Mouse (Mus musculus) liver, embryonic 14 days (tissue): ENCODE results near the gene Cnga3. TPM values are rescaled to one million over a fixed set of nuclear protein-coding genes. Genes with fewer than 3 reads are reported as not detected.

ENCODE experiments used
- polyA plus RNA-seq: library from polyadenylated mRNA; depleted of rRNA; stranded (reverse); fragments of >200 nt; gene quantifications from 2 replicates; pipeline ENCODE4 v1.2.3, GENCODE M21; 2012; rRNA removed

The Cnga3 gene
- not detected in 2 replicates for polyA plus RNA-seq

DNA sequence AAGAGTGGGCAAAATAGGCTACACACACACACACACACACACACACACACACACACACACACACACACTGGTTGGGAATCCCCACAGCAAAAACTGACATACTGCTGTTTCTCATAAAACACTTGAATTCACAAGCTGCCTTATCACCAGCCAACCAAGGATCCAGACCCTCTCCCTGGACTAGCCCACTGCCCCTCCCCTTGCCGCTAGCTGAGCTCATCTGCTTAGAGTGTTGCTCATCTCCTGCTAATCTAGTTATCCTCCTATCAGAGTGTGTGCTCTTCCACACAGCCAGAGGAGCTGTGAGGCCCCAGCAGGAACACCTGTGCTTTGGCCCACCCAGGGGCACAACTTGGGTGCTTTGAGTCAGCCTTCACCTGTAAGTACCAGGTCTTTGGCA lies at the start of gene Cnga3:
TSS of gene Cnga3 (plus strand) at position 291 of the 400 bp plus-strand sequence.

DNA sequence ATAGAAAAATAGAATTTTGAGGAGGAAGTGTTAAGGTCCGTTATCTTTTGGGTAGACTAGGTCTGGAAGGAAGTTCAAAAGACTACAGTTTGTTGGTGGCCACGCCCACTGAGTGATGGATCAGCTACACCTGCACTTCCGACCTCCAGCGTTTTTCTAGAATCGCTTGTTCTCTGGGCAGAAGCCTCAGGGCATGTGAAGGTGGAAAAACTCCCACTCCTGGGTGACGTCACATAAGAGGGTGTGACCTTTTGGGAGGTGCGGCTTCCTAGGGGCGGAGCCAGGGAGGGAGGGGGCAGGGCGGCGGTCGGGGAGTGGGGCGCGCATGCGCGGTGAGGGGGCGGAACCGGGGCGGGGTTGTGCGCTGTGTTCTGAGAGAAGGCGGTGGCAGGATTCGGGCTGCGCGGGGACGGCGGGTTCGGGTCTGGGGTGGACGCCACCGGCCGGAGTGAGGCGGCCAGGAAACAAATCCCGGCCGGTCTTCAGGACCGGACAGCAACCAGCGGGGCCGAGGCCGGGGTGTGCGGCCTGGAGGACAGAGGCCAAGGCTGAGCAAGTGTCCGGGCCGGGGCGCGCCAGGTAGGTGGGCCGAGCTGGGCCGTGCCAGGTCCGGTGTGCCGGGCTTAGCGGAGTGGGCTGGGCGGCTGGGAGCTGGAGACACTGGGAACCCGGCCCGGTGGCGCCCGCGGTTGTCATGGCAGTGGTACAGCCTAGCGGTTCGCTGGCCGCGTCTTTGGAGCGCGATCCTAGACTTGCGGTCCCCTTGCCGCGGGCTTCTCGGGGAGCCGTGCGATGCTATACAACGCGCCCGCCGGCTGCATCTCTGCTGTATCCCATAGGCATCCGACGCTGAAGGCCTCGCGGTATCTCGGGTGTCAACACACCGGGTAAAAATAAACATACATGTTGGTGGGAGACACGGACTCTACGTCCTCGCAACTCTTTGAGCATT lies 85.6 kb downstream of the Cnga3 start, which contains the start of gene Inpp4a:
TSS of gene Inpp4a (plus strand) at position 326 of the 952 bp plus-strand sequence.

Other genes starting within 250 kb of the Cnga3 start
- 0.01 TPM in 1 of 2 replicates, not detected in the other for gene Vwa3b, start 187.8 kb upstream of the Cnga3 start, polyA plus RNA-seq
- gene Inpp4a, start 85.4 kb downstream of the Cnga3 start, polyA plus RNA-seq: 1.7 and 2.0 TPM in 2 replicates
- 21.9 and 26.8 TPM in 2 replicates for gene Coa5, start 215.7 kb downstream of the Cnga3 start, polyA plus RNA-seq
- gene Unc50, start 215.7 kb downstream of the Cnga3 start, polyA plus RNA-seq: 41.0 and 49.1 TPM in 2 replicates